Mouse (Mus musculus) cerebellum, adult 9-10 months (tissue): ENCODE measurements around the gene Lhpp.
A peak's percentile ranks its signal among the peaks of the same experiment; 100 is the strongest.

ENCODE experiments used
- DNase-seq: peaks from one replicate; pipeline ENCODE4 v3.0.0; 2022

Gene Lhpp

GRCm38 (mm10) chr7:132713483-132714126, 103.2 kb downstream of the Lhpp start:
- DNase-seq = peak; percentile 47

GRCm38 (mm10) chr7:132714236-132714923, 103.9 kb downstream of the Lhpp start:
- peak; percentile 81 for DNase-seq

- peak; percentile 40 for DNase-seq
Measured at GRCm38 (mm10) chr7:132715259-132715658, 104.8 kb downstream of the Lhpp start.

GRCm38 (mm10) chr7:132719570-132719969, 109.1 kb downstream of the Lhpp start:
- DNase-seq = no peak

- peak; percentile 84 for DNase-seq
Measured at GRCm38 (mm10) chr7:132720562-132720961, 110.1 kb downstream of the Lhpp start.

- DNase-seq = peak; percentile 74
Measured at GRCm38 (mm10) chr7:132722401-132723370, 112.2 kb downstream of the Lhpp start.

GRCm38 (mm10) chr7:132723906-132724305, 113.5 kb downstream of the Lhpp start:
- peak; percentile 98 for DNase-seq

- DNase-seq = no peak
Measured at GRCm38 (mm10) chr7:132724501-132725062, 114.1 kb downstream of the Lhpp start.

GRCm38 (mm10) chr7:132726106-132726861, 115.8 kb downstream of the Lhpp start:
- DNase-seq = no peak

GRCm38 (mm10) chr7:132729093-132729831, 118.8 kb downstream of the Lhpp start:
- no peak for DNase-seq

GRCm38 (mm10) chr7:132730510-132730909, 120.1 kb downstream of the Lhpp start:
- DNase-seq = no peak

GRCm38 (mm10) chr7:132731558-132731957, 121.1 kb downstream of the Lhpp start:
- DNase-seq = no peak

GRCm38 (mm10) chr7:132732136-132732789, 121.8 kb downstream of the Lhpp start:
- DNase-seq = no peak

GRCm38 (mm10) chr7:132733521-132733920, 123.1 kb downstream of the Lhpp start:
- DNase-seq = no peak

GRCm38 (mm10) chr7:132734222-132734621, 123.8 kb downstream of the Lhpp start:
- DNase-seq = no peak

- no peak for DNase-seq
Measured at GRCm38 (mm10) chr7:132735145-132735544, 124.7 kb downstream of the Lhpp start.

- peak; percentile 80 for DNase-seq
Measured at GRCm38 (mm10) chr7:132736099-132736862, 125.8 kb downstream of the Lhpp start.

GRCm38 (mm10) chr7:132738844-132739243, 128.4 kb downstream of the Lhpp start:
- DNase-seq = peak; percentile 84

- DNase-seq = no peak
Measured at GRCm38 (mm10) chr7:132739829-132740228, 129.4 kb downstream of the Lhpp start.

GRCm38 (mm10) chr7:132742912-132743311, 132.5 kb downstream of the Lhpp start:
- no peak for DNase-seq
